Mouse (Mus musculus) bone marrow, adult 2 months (tissue): ENCODE data around the gene Tbce.

ENCODE experiments used
- CTCF ChIP-seq: fragments of 200-500 bp; IDR thresholded peaks from 2 replicates; pipeline ENCODE4 v1.5.1; 2011; ENCODE audit warnings: low read length, control low read depth; ENCODE audit not compliant: control insufficient read depth, insufficient read depth
- POLR2A ChIP-seq: fragments of 200-500 bp; IDR thresholded peaks from 2 replicates; pipeline ENCODE4 v1.6.1; 2011; ENCODE audit warnings: low read depth, mild to moderate bottlenecking, control low read depth, low read length, borderline replicate concordance; ENCODE audit not compliant: control insufficient read depth

- TF ChIP-seq POLR2A = no peak
- no peak for TF ChIP-seq CTCF
Observed at GRCm38 (mm10) chr13:13997476-13997875, 42.0 kb downstream of the Tbce start.
